Mouse (Mus musculus) kidney, postnatal 14 days (tissue): ENCODE measurements around the gene Defa35.
"Not testable (repeated sequence)": the region's sequence is repeated elsewhere in the genome, so short reads cannot be mapped to it uniquely, and the experiment has no call there.

Source experiments
- DNase-seq: peaks from one replicate; pipeline ENCODE4 v3.0.0; 2022; ENCODE audit warnings: mixed read lengths

Gene Defa35

DNA sequence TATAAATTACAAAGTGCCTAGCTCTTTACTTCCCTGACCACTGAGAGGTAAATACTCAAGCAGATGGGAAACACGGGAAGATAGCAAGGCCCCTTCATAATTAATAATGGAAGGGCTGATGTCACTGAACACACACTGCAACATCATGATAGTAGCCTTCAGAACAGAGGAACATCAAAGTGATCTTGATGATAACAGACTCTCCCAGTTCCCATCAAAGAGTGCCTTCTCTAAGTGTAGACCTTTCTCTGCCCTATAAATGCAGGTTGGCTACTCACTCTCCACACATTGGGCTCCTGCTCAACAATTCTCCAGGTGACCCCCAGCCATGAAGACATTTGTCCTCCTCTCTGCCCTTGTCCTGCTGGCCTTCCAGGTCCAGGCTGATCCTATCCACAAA lies at the start of gene Defa35:
TSS of gene Defa35 (plus strand) at position 301 of the 400 bp plus-strand sequence.
- not testable (repeated sequence) for DNase-seq

DNA sequence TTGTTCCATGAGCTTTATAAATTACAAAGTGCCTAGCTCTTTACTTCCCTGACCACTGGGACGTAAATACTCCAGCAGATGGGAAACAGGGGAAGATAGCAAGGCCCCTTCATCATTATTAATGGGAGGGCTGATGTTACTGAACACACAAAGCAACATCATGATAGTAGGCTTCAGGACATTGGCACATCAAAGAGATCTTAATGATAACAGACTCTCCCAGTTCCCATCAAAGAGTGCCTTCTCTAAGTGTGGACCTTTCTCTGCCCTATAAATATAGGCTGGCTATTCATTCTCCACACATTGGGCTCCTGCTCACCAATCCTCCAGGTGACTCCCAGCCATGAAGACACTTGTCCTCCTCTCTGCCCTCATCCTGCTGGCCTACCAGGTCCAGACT lies 39.6 kb upstream of the Defa35 start, which contains the start of gene Defa21:
TSS of gene Defa21 (plus strand) at position 301 of the 400 bp plus-strand sequence.
- not testable (repeated sequence) for DNase-seq

- DNase-seq, result not testable (repeated sequence)
These were observed 10.1 kb upstream of the Defa35 start, which contains the start of gene Defa23 for GRCm38 (mm10) chr8:21054747-21055146. TSS of gene Defa23 (plus strand) at chr8:21055047.

- not testable (repeated sequence) for DNase-seq
These were observed 19.3 kb downstream of the Defa35 start, which contains the start of gene Defa25 for GRCm38 (mm10) chr8:21084142-21084541. TSS of gene Defa25 (plus strand) at chr8:21084442.

DNA sequence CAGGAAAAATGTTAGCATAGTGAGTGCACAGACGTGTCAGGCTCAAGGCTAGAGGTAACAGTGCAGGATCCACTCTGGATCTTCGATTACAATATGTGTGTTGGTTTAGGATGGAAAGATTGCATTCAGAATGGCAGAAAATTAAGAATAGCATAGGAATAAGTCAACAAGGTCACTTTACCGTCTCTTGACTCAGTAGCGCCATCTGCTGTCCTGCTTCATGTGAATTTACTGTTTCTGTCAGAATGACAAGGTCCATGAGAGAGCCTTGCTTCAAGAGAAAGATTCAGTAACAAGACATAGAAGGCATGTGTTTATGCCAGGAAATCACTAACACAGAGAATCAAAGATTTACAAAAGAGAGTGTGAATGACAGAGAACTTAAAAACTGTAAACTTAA lies 28.3 kb downstream of the Defa35 start:
- no peak for DNase-seq

GRCm38 (mm10) chr8:21095950-21096349 lies 31.1 kb downstream of the Defa35 start, which contains the start of gene Gm14851:
TSS of gene Gm14851 (minus strand) at chr8:21096050.
- DNase-seq, result not testable (repeated sequence)
